Mouse (Mus musculus) right cerebral cortex, postnatal 36 days (tissue): Measurements from ENCODE around the gene Dnaja3.

Experiments used
- DNase-seq, 2 experiments: peaks; one replicate each; pipeline ENCODE4 v3.0.0; 2022; ENCODE audit warnings: low spot score in 2 of 2, mixed read lengths in 1 of 2

Gene Dnaja3

GRCm38 (mm10) chr16:4642190-4642589 lies 2.4 kb downstream of the Dnaja3 start:
- peak; percentile 60 to 84 for DNase-seq

- no peak for DNase-seq
These were observed 3.1 kb downstream of the Dnaja3 start for GRCm38 (mm10) chr16:4642937-4643336.

- peak; percentile 76 for DNase-seq
These were observed 4.1 kb downstream of the Dnaja3 start for GRCm38 (mm10) chr16:4643670-4644419.

- DNase-seq, result no peak
These were observed 6.1 kb downstream of the Dnaja3 start for GRCm38 (mm10) chr16:4645867-4646266.

- no peak for DNase-seq
These were observed 7.0 kb downstream of the Dnaja3 start for GRCm38 (mm10) chr16:4646831-4647230.

- no peak for DNase-seq
These were observed 7.9 kb downstream of the Dnaja3 start for GRCm38 (mm10) chr16:4647651-4648141.

- no peak for DNase-seq
These were observed 8.7 kb downstream of the Dnaja3 start for GRCm38 (mm10) chr16:4648416-4649023.

GRCm38 (mm10) chr16:4649211-4649610 lies 9.4 kb downstream of the Dnaja3 start:
- no peak for DNase-seq

- no peak for DNase-seq
These were observed 9.9 kb downstream of the Dnaja3 start for GRCm38 (mm10) chr16:4649692-4650091.

GRCm38 (mm10) chr16:4650161-4650560 lies 10.4 kb downstream of the Dnaja3 start:
- no peak for DNase-seq

GRCm38 (mm10) chr16:4651081-4651480 lies 11.3 kb downstream of the Dnaja3 start:
- no peak for DNase-seq

GRCm38 (mm10) chr16:4651624-4652023 lies 11.8 kb downstream of the Dnaja3 start:
- DNase-seq, result no peak

- no peak for DNase-seq
These were observed 13.1 kb downstream of the Dnaja3 start for GRCm38 (mm10) chr16:4652707-4653416.

- DNase-seq, result no peak
These were observed 14.9 kb downstream of the Dnaja3 start for GRCm38 (mm10) chr16:4654706-4655105.

- DNase-seq, result no peak
These were observed 15.5 kb downstream of the Dnaja3 start for GRCm38 (mm10) chr16:4655251-4655734.

- DNase-seq, result no peak
These were observed 16.2 kb downstream of the Dnaja3 start for GRCm38 (mm10) chr16:4655764-4656570.

- no peak for DNase-seq
These were observed 16.8 kb downstream of the Dnaja3 start for GRCm38 (mm10) chr16:4656571-4657081.

- DNase-seq, result no peak
These were observed 19.0 kb downstream of the Dnaja3 start for GRCm38 (mm10) chr16:4658781-4659245.

- DNase-seq, result no peak
These were observed 19.5 kb downstream of the Dnaja3 start for GRCm38 (mm10) chr16:4659326-4659725.

GRCm38 (mm10) chr16:4661605-4662004 lies 21.8 kb downstream of the Dnaja3 start:
- no peak for DNase-seq

- DNase-seq, result no peak
These were observed 24.0 kb downstream of the Dnaja3 start for GRCm38 (mm10) chr16:4663806-4664205.
